Mouse (Mus musculus) spleen, adult 2 months (tissue): ENCODE data around the gene Vwa8. TPM values are rescaled to one million over a fixed set of nuclear protein-coding genes. Genes with fewer than 3 reads are reported as not detected.

Experiments
- DNase-seq, 2 experiments: peaks; one replicate each; pipeline versions ENCODE4 v3.0.0 to v3.0.0-alpha.2; 2012 to 2021; ENCODE audit warnings: low spot score in 2 of 2, low read depth in 1 of 2
- H3K27ac ChIP-seq: fragments of 200-500 bp; 2 replicates; pipeline ENCODE4 v1.5.1; 2012; ENCODE audit warnings: low read length, inconsistent platforms; ENCODE audit not compliant: insufficient read depth
- H3K27me3 ChIP-seq: fragments of 200-500 bp; 2 replicates; pipeline ENCODE4 v1.6.1; 2012; ENCODE audit warnings: mild to moderate bottlenecking, moderate library complexity, low read length, inconsistent platforms; ENCODE audit not compliant: control insufficient read depth, insufficient read depth
- H3K36me3 ChIP-seq: fragments of 200-500 bp; 2 replicates; pipeline ENCODE4 v1.6.1; 2012; ENCODE audit warnings: mild to moderate bottlenecking, low read length, inconsistent platforms; ENCODE audit not compliant: control insufficient read depth, insufficient read depth
- H3K4me1 ChIP-seq: fragments of 200-500 bp; 2 replicates; pipeline ENCODE4 v1.6.1; 2011; ENCODE audit warnings: inconsistent platforms; ENCODE audit not compliant: control insufficient read depth, insufficient read depth, insufficient read length
- H3K4me3 ChIP-seq: fragments of 200-500 bp; 2 replicates; pipeline ENCODE4 v1.5.1; 2011; ENCODE audit warnings: mild to moderate bottlenecking, inconsistent platforms; ENCODE audit not compliant: insufficient read depth, insufficient read length; ENCODE audit errors: extremely low read depth
- CTCF ChIP-seq: fragments of 200-500 bp; IDR thresholded peaks from 2 replicates; pipeline ENCODE4 v1.5.1; 2011; ENCODE audit warnings: mild to moderate bottlenecking, inconsistent platforms; ENCODE audit not compliant: insufficient read depth, insufficient read length, insufficient replicate concordance; ENCODE audit errors: extremely low read depth
- POLR2A ChIP-seq: fragments of 200-500 bp; IDR thresholded peaks from 2 replicates; pipeline ENCODE4 v1.6.1; 2011; ENCODE audit warnings: low read depth, low read length, inconsistent platforms
- WGBS: fragments of 180-500 bp; shearing (Covaris S2); methylation state at CpG from one replicate; pipeline ENCODE4 v1.1.7; 2018; 5-methylcytosine and 5-hydroxymethylcytosine counted together
- polyA plus RNA-seq: library from polyadenylated mRNA; depleted of rRNA; stranded (reverse); fragments of >200 nt; gene quantifications from 2 replicates; pipeline ENCODE4 v1.2.3, GENCODE M21; 2012

Vwa8 gene
- polyA plus RNA-seq, 1 experiment = 4.9 TPM

GRCm38 (mm10) chr14:78851366-78851765 is 2.5 kb downstream of the Vwa8 start:
- WGBS = 87% methylated on average over 3 of the region's 3 CpGs
- Histone ChIP-seq H3K36me3 (no peaks in the 10 kb centered on the region), H3K4me1 (peaks cover 3% of the 10 kb centered on the region; the same call in 1 of the 2 replicates), H3K27me3 (no peaks in the 10 kb centered on the region), H3K27ac (no peak overlapping the region), H3K4me3 (no peak overlapping the region)
- DNase-seq = no peak
- TF ChIP-seq CTCF (no peak), POLR2A (no peak)

GRCm38 (mm10) chr14:78852401-78853246 is 3.8 kb downstream of the Vwa8 start:
- 89% methylated on average over 5 of the region's 5 CpGs for WGBS
- no peak for TF ChIP-seq CTCF
- TF ChIP-seq POLR2A = no peak
- DNase-seq = no peak
- Histone ChIP-seq H3K27ac (no peak overlapping the region), H3K27me3 (no peaks in the 10 kb centered on the region), H3K4me3 (no peak overlapping the region), H3K36me3 (no peaks in the 10 kb centered on the region), H3K4me1 (peaks cover 3% of the 10 kb centered on the region; the same call in 1 of the 2 replicates)

GRCm38 (mm10) chr14:78861156-78861555 is 12.3 kb downstream of the Vwa8 start:
- Histone ChIP-seq H3K27ac (no peak overlapping the region), H3K4me1 (peaks cover 3% of the 10 kb centered on the region; the same call in 1 of the 2 replicates), H3K4me3 (no peak overlapping the region), H3K36me3 (no peaks in the 10 kb centered on the region), H3K27me3 (no peaks in the 10 kb centered on the region)
- no peak for DNase-seq
- TF ChIP-seq CTCF (no peak), POLR2A (no peak)
- 95% methylated on average over 5 of the region's 5 CpGs for WGBS

GRCm38 (mm10) chr14:78870036-78870435 is 21.2 kb downstream of the Vwa8 start:
- no peak overlapping the region for H3K27ac ChIP-seq
- no peaks in the 10 kb centered on the region for H3K4me1 ChIP-seq
- WGBS = 87% methylated on average over 2 of the region's 2 CpGs
- TF ChIP-seq CTCF (no peak), POLR2A (no peak)
- DNase-seq = no peak
- no peaks in the 10 kb centered on the region for H3K27me3 ChIP-seq
- no peak overlapping the region for H3K4me3 ChIP-seq
- peaks cover 2% of the 10 kb centered on the region; the same call in 1 of the 2 replicates for H3K36me3 ChIP-seq

GRCm38 (mm10) chr14:78877176-78877575 is 28.3 kb downstream of the Vwa8 start:
- 91% methylated on average over 2 of the region's 2 CpGs for WGBS

GRCm38 (mm10) chr14:78878402-78879045 is 29.7 kb downstream of the Vwa8 start:
- Histone ChIP-seq H3K4me3 (no peak overlapping the region), H3K27ac (no peak overlapping the region), H3K4me1 (no peaks in the 10 kb centered on the region), H3K36me3 (no peaks in the 10 kb centered on the region), H3K27me3 (no peaks in the 10 kb centered on the region)
- no peak for DNase-seq
- TF ChIP-seq POLR2A (no peak), CTCF (no peak)
- WGBS = 70% methylated on average over 13 of the region's 13 CpGs

More at GRCm38 (mm10) chr14:78877176-78877575, 28.3 kb downstream of the Vwa8 start:
- DNase-seq = no peak
- TF ChIP-seq CTCF (no peak), POLR2A (no peak)
- Histone ChIP-seq H3K4me1 (no peaks in the 10 kb centered on the region), H3K27ac (no peak overlapping the region), H3K36me3 (0 out of 2 replicates have a peak, but pooled peaks cover 2% of the 10 kb centered on the region), H3K27me3 (no peaks in the 10 kb centered on the region), H3K4me3 (no peak overlapping the region)
